Mouse (Mus musculus) telencephalon, adult 2 months (tissue): Measurements from ENCODE around the gene Dhdh.
"Not testable (repeated sequence)": the region's sequence is repeated elsewhere in the genome, so short reads cannot be mapped to it uniquely, and the experiment has no call there.

Experiments used
- DNase-seq: peaks from one replicate; pipeline ENCODE4 v3.0.0-alpha.2; 2011; ENCODE audit warnings: low read depth, low spot score

Gene Dhdh

GRCm38 (mm10) chr7:45509912-45510787 lies 21.5 kb upstream of the Dhdh start, which contains the start of gene Nucb1:
Gene Nucb1 (minus strand): TSS chr7:45510406.
- peak; percentile 88 for DNase-seq

- no peak for DNase-seq
These were observed 20.7 kb upstream of the Dhdh start for GRCm38 (mm10) chr7:45509181-45509882.

- DNase-seq: no peak
These were observed 20.0 kb upstream of the Dhdh start for GRCm38 (mm10) chr7:45508561-45508960.

GRCm38 (mm10) chr7:45507583-45507982 lies 19.0 kb upstream of the Dhdh start:
- no peak for DNase-seq

- DNase-seq: no peak
These were observed 9.8 kb upstream of the Dhdh start for GRCm38 (mm10) chr7:45498427-45498826.

- no peak for DNase-seq
These were observed 5.9 kb upstream of the Dhdh start for GRCm38 (mm10) chr7:45494548-45494947.

GRCm38 (mm10) chr7:45492951-45493350 lies 4.3 kb upstream of the Dhdh start:
- no peak for DNase-seq

- no peak for DNase-seq
These were observed 3.7 kb upstream of the Dhdh start for GRCm38 (mm10) chr7:45492225-45492844.

- no peak for DNase-seq
These were observed 2.7 kb upstream of the Dhdh start for GRCm38 (mm10) chr7:45491264-45491663.

- DNase-seq: peak; percentile 58
These were observed 2.2 kb upstream of the Dhdh start for GRCm38 (mm10) chr7:45490822-45491221.

- no peak for DNase-seq
These were observed 973 bp upstream of the Dhdh start for GRCm38 (mm10) chr7:45489578-45489977.

GRCm38 (mm10) chr7:45487861-45488292 lies 728 bp downstream of the Dhdh start:
- DNase-seq: no peak

- no peak for DNase-seq
These were observed 1.7 kb downstream of the Dhdh start, which contains the start of gene Gm45808 for GRCm38 (mm10) chr7:45486761-45487415. Gene Gm45808 (minus strand): TSS chr7:45486811.

- DNase-seq: no peak
These were observed 2.4 kb downstream of the Dhdh start for GRCm38 (mm10) chr7:45486158-45486557.

- DNase-seq: not testable (repeated sequence)
These were observed 3.6 kb downstream of the Dhdh start for GRCm38 (mm10) chr7:45484985-45485384.

- DNase-seq: no peak
These were observed 6.4 kb downstream of the Dhdh start for GRCm38 (mm10) chr7:45482166-45482565.

GRCm38 (mm10) chr7:45481374-45481927 lies 7.2 kb downstream of the Dhdh start, which contains the start of gene Tulp2:
Gene Tulp2 (plus strand): TSS chr7:45481877.
- no peak for DNase-seq

GRCm38 (mm10) chr7:45480310-45480709 lies 8.3 kb downstream of the Dhdh start:
- not testable (repeated sequence) for DNase-seq

- no peak for DNase-seq
These were observed 9.8 kb downstream of the Dhdh start for GRCm38 (mm10) chr7:45478774-45479173.

- no peak for DNase-seq
These were observed 11.6 kb downstream of the Dhdh start for GRCm38 (mm10) chr7:45477003-45477402.

- no peak for DNase-seq
These were observed 12.2 kb downstream of the Dhdh start for GRCm38 (mm10) chr7:45476453-45476852.
